Mouse (Mus musculus): Measurements from ENCODE around the gene Syt1. TPM values are rescaled to one million over a fixed set of nuclear protein-coding genes. Genes with fewer than 3 reads are reported as not detected.

Syt1 gene
- total RNA-seq, 1 experiment, result 0.58 TPM

- TF ChIP-seq CHD2 (IDR thresholded peaks at IDR 0.05; ENCODE audit: low read depth, low read length) (no peak), ZC3H11A (IDR thresholded peaks at IDR 0.05; ENCODE audit: borderline replicate concordance, low read depth, low read length) (0 out of 2 replicates have a peak, but pooled peaks have one; percentile 31), MAFK (IDR thresholded peaks at IDR 0.05; ENCODE audit: insufficient read depth, low read depth, low read length) (no peak), HCFC1 (IDR thresholded peaks at IDR 0.05; ENCODE audit: borderline replicate concordance, insufficient read depth, low read length) (no peak)
- H3K27ac ChIP-seq (ENCODE audit: insufficient read depth, low read depth, low read length, poor library complexity, severe bottlenecking), result no peak overlapping the region
- no peak overlapping the region for H3K4me3 ChIP-seq (ENCODE audit: insufficient read depth in 1 of 2, low read depth in 1 of 2, low read length in 2 of 2, poor library complexity in 1 of 2, severe bottlenecking in 1 of 2)
- no peaks in the 10 kb centered on the region for H3K36me3 ChIP-seq (ENCODE audit: control insufficient read depth, insufficient read depth, low read length, poor library complexity, severe bottlenecking)
- in situ Hi-C loops (cut with MboI; ENCODE audit: low sequenced_read_pairs in 2 of 2, unreplicated experiment in 2 of 2), result no loop called here
- DNase-seq (ENCODE audit: low read depth, low spot score), result no peak
- no peaks in the 10 kb centered on the region for H3K9me3 ChIP-seq (ENCODE audit: control insufficient read depth, insufficient read depth, low read depth, low read length)
- no peaks in the 10 kb centered on the region for H3K4me1 ChIP-seq (ENCODE audit: control insufficient read depth in 2 of 2, insufficient read depth in 2 of 2, low read length in 2 of 2, poor library complexity in 1 of 2)
- H3K9ac ChIP-seq (ENCODE audit: insufficient read depth, low read depth, low read length, poor library complexity, severe bottlenecking), result no peak overlapping the region
Measured at GRCm38 (mm10) chr10:108597385-108597784, 413.4 kb downstream of the Syt1 start.

GRCm38 (mm10) chr10:108596162-108596927 is 414.4 kb downstream of the Syt1 start:
- Histone ChIP-seq H3K27ac (ENCODE audit: insufficient read depth, low read depth, low read length, poor library complexity, severe bottlenecking) (no peak overlapping the region), H3K9ac (ENCODE audit: insufficient read depth, low read depth, low read length, poor library complexity, severe bottlenecking) (no peak overlapping the region), H3K4me3 (ENCODE audit: insufficient read depth in 1 of 2, low read depth in 1 of 2, low read length in 2 of 2, poor library complexity in 1 of 2, severe bottlenecking in 1 of 2) (no peak overlapping the region), H3K36me3 (ENCODE audit: control insufficient read depth, insufficient read depth, low read length, poor library complexity, severe bottlenecking) (no peaks in the 10 kb centered on the region), H3K4me1 (ENCODE audit: control insufficient read depth in 2 of 2, insufficient read depth in 2 of 2, low read length in 2 of 2, poor library complexity in 1 of 2) (no peaks in the 10 kb centered on the region), H3K9me3 (ENCODE audit: control insufficient read depth, insufficient read depth, low read depth, low read length) (no peaks in the 10 kb centered on the region)
- in situ Hi-C loops (cut with MboI; ENCODE audit: low sequenced_read_pairs in 2 of 2, unreplicated experiment in 2 of 2), result no loop called here
- TF ChIP-seq HCFC1 (IDR thresholded peaks at IDR 0.05; ENCODE audit: borderline replicate concordance, insufficient read depth, low read length), result no peak
- no peak for TF ChIP-seq ZNF384 (IDR thresholded peaks at IDR 0.05; ENCODE audit: low read depth, low read length)
- no peak for TF ChIP-seq ZC3H11A (IDR thresholded peaks at IDR 0.05; ENCODE audit: borderline replicate concordance, low read depth, low read length)
- no peak for TF ChIP-seq CHD2 (IDR thresholded peaks at IDR 0.05; ENCODE audit: low read depth, low read length)
- TF ChIP-seq MAFK (IDR thresholded peaks at IDR 0.05; ENCODE audit: insufficient read depth, low read depth, low read length), result no peak
- no peak for DNase-seq (ENCODE audit: low read depth, low spot score)

GRCm38 (mm10) chr10:108589355-108589754 is 421.4 kb downstream of the Syt1 start:
- Histone ChIP-seq H3K4me1 (ENCODE audit: control insufficient read depth in 2 of 2, insufficient read depth in 2 of 2, low read length in 2 of 2, poor library complexity in 1 of 2) (no peaks in the 10 kb centered on the region), H3K4me3 (ENCODE audit: insufficient read depth in 1 of 2, low read depth in 1 of 2, low read length in 2 of 2, poor library complexity in 1 of 2, severe bottlenecking in 1 of 2) (no peak overlapping the region), H3K9ac (ENCODE audit: insufficient read depth, low read depth, low read length, poor library complexity, severe bottlenecking) (no peak overlapping the region), H3K9me3 (ENCODE audit: control insufficient read depth, insufficient read depth, low read depth, low read length) (no peaks in the 10 kb centered on the region), H3K27ac (ENCODE audit: insufficient read depth, low read depth, low read length, poor library complexity, severe bottlenecking) (no peak overlapping the region), H3K36me3 (ENCODE audit: control insufficient read depth, insufficient read depth, low read length, poor library complexity, severe bottlenecking) (no peaks in the 10 kb centered on the region)
- in situ Hi-C loops (cut with MboI; ENCODE audit: low sequenced_read_pairs in 2 of 2, unreplicated experiment in 2 of 2), result no loop called here
- no peak for DNase-seq (ENCODE audit: low read depth, low spot score)
- TF ChIP-seq ZNF384 (IDR thresholded peaks at IDR 0.05; ENCODE audit: low read depth, low read length), result no peak
- no peak for TF ChIP-seq HCFC1 (IDR thresholded peaks at IDR 0.05; ENCODE audit: borderline replicate concordance, insufficient read depth, low read length)
- no peak for TF ChIP-seq MAFK (IDR thresholded peaks at IDR 0.05; ENCODE audit: insufficient read depth, low read depth, low read length)
- TF ChIP-seq CHD2 (IDR thresholded peaks at IDR 0.05; ENCODE audit: low read depth, low read length), result no peak
- TF ChIP-seq ZC3H11A (IDR thresholded peaks at IDR 0.05; ENCODE audit: borderline replicate concordance, low read depth, low read length), result no peak

- in situ Hi-C loops (cut with MboI; ENCODE audit: low sequenced_read_pairs in 2 of 2, unreplicated experiment in 2 of 2), result no loop called here
- no peaks in the 10 kb centered on the region for H3K4me1 ChIP-seq (ENCODE audit: control insufficient read depth in 2 of 2, insufficient read depth in 2 of 2, low read length in 2 of 2, poor library complexity in 1 of 2)
- TF ChIP-seq CHD2 (IDR thresholded peaks at IDR 0.05; ENCODE audit: low read depth, low read length) (no peak), ZNF384 (IDR thresholded peaks at IDR 0.05; ENCODE audit: low read depth, low read length) (no peak), ZC3H11A (IDR thresholded peaks at IDR 0.05; ENCODE audit: borderline replicate concordance, low read depth, low read length) (no peak), HCFC1 (IDR thresholded peaks at IDR 0.05; ENCODE audit: borderline replicate concordance, insufficient read depth, low read length) (no peak), MAFK (IDR thresholded peaks at IDR 0.05; ENCODE audit: insufficient read depth, low read depth, low read length) (no peak)
- H3K4me3 ChIP-seq (ENCODE audit: insufficient read depth in 1 of 2, low read depth in 1 of 2, low read length in 2 of 2, poor library complexity in 1 of 2, severe bottlenecking in 1 of 2), result no peak overlapping the region
- no peak overlapping the region for H3K27ac ChIP-seq (ENCODE audit: insufficient read depth, low read depth, low read length, poor library complexity, severe bottlenecking)
- no peak for DNase-seq (ENCODE audit: low read depth, low spot score)
- no peak overlapping the region for H3K9ac ChIP-seq (ENCODE audit: insufficient read depth, low read depth, low read length, poor library complexity, severe bottlenecking)
- H3K36me3 ChIP-seq (ENCODE audit: control insufficient read depth, insufficient read depth, low read length, poor library complexity, severe bottlenecking), result no peaks in the 10 kb centered on the region
- no peaks in the 10 kb centered on the region for H3K9me3 ChIP-seq (ENCODE audit: control insufficient read depth, insufficient read depth, low read depth, low read length)
Measured at GRCm38 (mm10) chr10:108588924-108589323, 421.9 kb downstream of the Syt1 start.
